Mouse (Mus musculus): Measurements from ENCODE around the gene Lrba.

DNA sequence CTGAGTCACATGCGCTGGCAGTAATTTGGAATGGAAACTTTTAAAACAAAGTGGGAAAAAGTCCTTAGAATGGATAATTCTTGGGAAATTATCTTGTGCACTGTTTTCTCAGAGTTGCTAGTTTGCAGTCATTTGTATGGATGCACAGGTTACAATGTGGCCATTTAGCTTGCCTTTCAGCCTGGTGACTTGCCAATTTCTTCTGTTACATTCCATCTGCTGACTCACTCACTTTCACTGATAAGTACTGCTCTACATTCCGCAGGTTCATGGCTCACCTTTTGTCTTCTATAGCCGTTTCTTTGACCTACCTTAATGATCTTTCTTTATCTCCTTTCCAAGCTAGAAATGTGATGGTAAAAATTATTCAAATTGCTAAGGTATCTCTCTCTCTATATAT is 28.6 kb downstream of the Lrba start:
- TF ChIP-seq POLR2A (IDR thresholded peaks at IDR 0.05; ENCODE audit: insufficient read length, low read depth) (no peak), MAX (IDR thresholded peaks at IDR 0.05; ENCODE audit: low read depth) (no peak), REST (IDR thresholded peaks at IDR 0.05; ENCODE audit: insufficient read depth, insufficient read length) (no peak), MYOG (IDR thresholded peaks at IDR 0.05; ENCODE audit: control insufficient read depth in 1 of 3, insufficient read depth in 1 of 3, insufficient read length in 2 of 3, low read depth in 2 of 3) (no peak), USF1 (IDR thresholded peaks at IDR 0.05; ENCODE audit: low read depth) (no peak)
